Mouse (Mus musculus) induced T-regulatory cell, adult 2 months (primary cell): ENCODE results near the gene Tk1.
A peak's percentile ranks its signal among the peaks of the same experiment; 100 is the strongest.

Source experiments
- DNase-seq: peaks from one replicate; pipeline ENCODE4 v3.0.0-alpha.2; 2012; ENCODE audit warnings: low read depth

Tk1 gene

DNA sequence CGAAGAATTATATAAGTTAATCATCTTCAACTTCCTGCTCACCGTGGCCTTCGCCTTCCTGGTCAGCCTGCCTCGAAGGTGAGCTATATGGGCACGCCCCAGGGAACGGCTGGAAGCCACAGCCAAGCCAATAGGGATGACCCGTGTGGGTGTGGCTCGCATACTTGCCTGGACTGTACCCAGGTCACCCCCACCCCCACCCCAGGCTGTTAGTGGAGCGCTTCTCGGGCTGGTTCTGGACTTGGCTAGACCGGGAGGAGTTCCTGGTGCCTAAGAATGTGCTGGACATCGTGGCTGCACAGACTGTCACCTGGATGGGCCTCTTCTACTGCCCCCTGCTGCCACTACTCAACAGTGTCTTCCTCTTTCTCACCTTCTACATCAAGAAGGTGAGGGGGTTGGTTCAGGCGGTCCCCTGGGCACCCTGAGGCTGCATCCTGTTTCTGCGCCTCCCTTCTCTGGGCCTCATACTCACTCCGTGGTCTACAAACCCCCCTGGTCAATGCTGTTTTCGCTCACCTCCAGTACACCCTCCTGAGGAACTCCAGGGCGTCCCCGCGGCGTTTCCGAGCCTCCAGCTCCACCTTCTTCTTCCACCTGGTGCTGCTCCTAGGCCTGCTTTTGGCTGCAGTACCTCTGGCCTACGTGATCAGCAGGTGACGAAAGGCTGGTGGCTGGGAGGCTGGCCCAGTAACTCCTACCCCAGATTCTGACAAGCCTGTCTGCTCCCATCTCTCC, 35.0 kb downstream of the Tk1 start:
- no peak for DNase-seq

DNA sequence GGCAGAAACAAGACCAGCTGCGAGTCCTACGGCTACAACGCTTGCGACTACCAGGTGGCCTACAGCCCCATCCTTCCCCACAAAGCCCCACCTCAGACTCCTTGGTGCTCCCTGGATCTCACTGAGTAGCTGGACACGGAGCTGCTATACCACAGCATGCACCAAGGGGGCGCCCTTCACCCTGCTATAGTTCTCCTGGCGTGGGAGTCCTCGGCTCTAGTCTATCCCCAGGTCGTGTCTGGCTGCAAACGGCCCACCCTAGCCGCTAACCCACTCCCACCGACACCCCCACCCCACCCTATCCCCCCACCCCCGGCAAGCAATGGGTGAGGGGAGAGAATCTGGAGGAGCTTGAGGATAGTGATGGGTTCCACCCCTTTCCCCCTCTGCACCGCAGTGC, 35.6 kb downstream of the Tk1 start:
- DNase-seq: peak; percentile 79

DNA sequence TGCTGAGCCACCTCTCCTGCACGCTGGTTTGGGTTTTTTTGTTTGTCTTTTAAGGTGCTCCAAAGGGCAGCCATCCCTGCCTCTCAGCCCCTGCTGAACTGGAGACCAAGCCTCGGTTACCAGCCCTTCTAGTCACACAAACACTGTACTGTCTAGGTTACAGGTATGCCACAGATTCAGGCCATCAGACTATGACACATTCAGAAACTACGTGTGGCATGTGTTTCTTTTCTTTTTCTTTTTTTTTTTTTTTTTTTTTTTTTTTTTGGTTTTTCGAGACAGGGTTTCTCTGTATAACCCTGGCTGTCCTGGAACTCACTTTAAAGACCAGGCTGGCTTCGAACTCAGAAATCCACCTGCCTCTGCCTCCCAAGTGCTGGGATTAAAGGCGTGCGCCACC, 37.4 kb downstream of the Tk1 start:
- DNase-seq: peak; percentile 60

DNA sequence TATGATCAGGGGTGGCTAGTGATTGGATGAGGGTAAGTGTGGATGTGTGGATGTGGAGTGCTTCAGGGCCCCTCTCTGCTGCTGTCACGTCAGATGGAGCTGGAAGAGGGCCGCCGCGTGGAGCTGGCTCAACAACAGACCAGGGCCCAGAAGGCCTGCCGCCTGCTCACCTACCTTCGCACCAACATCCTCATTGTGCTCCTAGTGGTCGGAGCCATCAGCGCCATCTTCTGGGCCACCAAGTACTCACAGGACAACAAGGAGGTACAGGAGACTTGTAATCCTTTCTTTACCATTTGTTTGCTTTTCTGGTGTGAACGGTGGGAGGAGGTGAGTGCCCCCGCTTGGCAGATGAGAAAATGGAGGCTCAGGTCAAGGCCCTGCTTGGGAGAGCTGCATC, 39.6 kb downstream of the Tk1 start:
- DNase-seq: peak; percentile 83

DNA sequence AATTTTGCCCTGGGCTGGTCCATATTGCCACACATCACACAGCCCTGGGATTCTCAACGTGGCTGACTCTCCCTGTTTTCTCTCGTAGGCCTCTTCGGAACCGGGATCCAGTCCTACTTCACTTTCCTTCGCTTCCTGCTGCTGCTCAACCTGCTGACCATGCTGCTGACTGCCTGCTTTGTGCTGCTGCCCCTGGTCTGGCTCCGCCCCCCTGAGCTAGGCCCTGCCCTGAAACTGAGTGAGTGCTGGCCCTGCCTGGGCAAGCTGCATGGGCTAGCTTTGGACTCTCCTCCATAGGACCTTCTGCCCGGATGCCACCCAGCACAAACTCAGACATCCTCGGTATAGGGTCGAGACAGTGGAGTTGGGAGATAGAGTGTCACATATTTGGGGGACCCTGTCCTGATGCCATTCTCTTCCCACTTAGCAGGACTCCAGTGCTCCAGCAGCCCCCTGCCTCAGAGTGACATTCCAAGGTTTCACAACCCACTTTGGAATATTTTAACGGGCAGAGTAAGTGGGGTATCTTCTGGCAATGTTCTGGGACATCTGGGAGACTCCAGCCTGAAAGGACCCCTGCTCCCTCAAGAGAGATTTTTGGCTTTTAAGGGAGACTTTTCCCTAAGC, 42.1 kb downstream of the Tk1 start:
- DNase-seq: peak; percentile 58

DNA sequence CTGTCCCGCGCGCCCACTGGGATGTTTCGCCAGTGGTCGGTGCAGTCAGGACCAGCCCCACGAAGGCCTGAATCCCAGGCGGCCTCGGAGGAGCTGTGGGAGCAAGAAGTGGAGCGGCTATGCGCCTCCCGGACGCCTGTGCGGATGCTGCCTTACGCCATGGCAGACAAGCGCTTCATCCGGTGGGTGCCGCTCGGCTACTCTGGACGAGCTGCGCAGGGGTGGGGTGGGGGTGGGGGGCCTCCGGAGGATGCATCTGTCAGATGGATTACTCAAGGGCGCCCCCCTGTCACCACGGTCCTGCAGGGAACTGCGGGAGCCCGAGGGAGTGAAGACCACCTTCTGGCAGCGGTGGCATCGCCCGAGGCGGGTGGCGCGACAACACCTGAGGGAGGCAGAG, 42.8 kb downstream of the Tk1 start:
- peak; percentile 83 for DNase-seq

DNA sequence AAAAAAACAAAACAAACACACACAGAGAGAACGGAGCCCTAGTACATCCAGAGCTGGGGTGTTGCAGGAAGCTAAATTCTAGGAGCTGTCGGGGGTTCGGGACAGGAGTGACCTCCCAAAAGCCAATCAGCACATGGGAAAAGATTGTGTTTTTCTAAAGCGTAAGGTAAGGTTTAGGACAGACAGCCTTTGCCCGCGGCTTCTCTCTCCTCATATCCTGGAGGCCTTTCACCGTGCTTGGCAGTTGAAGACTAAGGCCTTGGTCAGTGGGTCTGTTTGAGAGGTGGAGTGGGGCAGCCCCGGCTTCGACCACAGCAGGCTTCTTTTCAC, 43.2 kb downstream of the Tk1 start:
- no peak for DNase-seq

DNA sequence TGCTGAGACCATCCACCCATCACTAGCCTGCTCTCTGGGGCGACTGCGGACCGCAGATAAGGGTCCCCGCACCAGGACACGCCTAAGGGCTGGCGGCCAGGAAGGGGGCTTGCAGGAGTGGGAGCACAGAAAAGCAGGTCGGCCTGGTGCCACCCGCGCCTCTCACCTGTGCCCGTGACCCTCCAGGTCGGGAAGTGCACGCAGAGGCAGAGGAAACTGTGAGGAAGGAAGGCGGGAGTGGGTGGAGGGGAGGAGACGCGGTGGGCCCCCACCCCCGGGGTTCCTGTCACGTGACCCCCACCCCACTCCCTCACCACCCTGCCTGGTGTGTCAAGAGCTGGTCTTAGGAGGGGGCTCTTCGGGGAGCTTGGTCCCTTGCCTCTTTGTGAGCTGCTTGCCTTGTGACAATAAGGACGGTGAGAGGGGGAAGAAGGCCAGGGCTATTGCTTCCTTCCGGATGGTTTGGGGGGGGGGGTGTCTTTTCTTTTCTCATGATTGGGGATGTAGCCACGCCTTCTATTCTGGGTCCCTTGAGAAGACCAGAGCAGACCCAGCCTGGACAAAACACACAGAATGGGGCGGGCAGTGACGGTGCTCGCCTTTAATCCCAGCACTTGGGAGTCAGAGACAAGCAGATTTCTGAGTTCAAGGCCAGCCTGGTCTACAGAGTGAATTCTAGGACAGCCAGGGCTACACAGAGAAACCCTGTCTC, 43.7 kb downstream of the Tk1 start, which contains the start of the genes Tmc8 and Tmc6:
Tmc8 (plus strand) TSS at position 84 of the 712 bp plus-strand sequence.
Tmc6 (minus strand) TSS at position 206 of the 712 bp plus-strand sequence.
- peak; percentile 93 for DNase-seq

DNA sequence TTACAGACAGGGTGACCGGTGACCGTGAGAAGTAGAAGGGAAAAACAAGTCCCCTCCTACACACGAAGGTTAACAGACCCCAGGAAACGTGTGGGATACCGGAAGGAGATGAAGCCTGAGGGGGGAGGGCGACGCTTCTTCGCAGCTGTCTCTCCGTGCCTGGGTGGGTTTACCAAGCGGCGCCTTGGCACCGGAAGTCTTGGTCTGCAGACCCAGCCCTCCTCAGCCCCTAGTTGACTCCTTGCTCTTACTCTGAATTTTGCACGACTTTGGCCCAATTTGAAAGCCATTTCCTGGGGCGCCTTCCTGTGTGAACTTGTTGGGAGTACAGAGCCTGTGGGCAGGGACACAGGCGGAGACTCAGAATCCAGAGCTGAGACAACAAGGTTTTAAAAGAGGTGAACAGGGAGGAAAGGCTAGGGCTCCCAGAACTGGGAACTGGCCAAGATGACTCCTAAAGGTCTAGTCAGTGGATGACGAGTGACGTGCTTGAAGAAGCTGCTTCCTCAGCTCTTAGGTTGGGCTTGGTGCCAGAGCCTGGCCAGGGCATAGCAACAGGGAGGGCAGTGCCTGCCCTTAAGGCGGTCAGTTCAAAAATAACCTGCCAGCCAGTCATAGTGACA, 44.6 kb downstream of the Tk1 start:
- DNase-seq: no peak

DNA sequence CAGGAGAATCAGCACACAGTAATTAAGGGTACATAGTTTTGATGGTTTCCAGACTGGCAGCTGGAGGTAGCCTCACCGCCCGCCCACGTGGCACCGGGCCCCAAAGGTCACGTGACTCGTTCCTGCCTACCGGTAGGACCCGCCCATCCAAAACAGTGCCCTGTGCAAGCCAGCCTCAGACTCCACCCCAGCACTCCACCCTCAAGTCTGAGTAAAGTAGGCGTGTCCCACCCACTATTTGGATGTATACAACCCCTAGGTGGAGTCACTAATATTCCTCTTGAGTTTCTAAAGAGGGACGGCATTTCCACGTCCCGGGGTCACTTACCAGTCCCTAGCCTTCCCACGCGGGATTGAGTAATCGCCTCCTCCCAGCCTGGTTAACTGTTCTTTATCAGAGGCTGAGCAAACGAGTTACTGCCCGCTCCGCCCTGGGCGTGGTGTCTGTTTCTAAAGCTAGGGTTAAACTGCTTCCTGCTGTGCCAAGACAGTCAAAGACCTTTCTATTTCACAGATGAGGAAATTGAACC, 45.2 kb downstream of the Tk1 start:
- peak; percentile 98 for DNase-seq

DNA sequence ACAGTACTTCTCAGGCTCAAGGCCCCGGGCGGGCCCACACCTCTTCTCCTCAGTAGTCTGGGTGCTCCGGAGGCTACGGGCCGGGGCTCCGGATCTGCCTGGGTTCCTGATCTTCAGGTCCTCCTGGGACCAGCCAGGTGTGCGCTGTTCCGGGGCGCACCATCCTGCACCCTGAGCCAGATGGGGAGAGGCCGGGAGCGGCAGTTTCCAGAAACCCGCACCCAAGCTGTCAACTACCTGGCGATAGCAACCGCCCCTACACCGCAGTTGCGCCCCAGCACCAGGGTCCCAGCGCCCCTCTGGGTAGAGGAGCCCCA, 45.7 kb downstream of the Tk1 start:
- no peak for DNase-seq

DNA sequence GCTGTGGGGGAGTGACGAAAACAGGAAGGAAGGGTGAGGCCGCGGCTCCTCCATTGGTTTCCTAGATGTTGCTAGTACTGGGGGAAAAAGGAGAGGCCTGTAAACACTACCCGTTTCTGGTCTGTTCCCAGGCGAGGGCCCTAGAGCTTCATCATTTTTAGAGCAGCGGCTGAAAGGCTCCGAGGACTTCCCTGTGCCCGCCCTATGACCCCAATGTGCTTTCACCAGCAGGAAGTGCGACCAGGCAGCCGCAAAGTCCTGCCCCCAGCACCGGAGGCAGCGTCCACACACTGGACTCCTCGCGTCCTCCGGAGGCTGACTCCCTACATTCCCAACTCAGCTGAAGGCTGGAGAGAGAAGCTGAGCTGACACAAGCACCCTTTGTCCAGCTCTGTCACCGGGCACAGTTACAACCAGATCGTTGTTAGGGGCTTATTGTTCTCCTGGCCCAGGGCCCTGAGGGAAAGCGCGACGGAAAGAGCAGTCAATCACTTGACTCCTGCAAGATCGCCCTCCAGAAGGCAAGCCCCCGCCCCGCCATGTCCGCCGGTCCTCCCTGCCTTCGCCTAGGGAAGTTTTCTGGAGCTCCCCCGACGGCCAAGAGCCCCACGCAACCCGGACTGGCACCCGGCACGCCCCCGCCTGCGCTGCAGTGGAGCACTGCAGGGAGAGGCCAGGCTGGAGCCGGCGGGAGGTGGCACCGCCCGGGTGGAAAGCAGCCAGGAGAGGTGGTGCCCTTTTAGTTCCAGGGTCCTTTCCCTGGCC, 46.3 kb downstream of the Tk1 start:
- peak; percentile 72 for DNase-seq

DNA sequence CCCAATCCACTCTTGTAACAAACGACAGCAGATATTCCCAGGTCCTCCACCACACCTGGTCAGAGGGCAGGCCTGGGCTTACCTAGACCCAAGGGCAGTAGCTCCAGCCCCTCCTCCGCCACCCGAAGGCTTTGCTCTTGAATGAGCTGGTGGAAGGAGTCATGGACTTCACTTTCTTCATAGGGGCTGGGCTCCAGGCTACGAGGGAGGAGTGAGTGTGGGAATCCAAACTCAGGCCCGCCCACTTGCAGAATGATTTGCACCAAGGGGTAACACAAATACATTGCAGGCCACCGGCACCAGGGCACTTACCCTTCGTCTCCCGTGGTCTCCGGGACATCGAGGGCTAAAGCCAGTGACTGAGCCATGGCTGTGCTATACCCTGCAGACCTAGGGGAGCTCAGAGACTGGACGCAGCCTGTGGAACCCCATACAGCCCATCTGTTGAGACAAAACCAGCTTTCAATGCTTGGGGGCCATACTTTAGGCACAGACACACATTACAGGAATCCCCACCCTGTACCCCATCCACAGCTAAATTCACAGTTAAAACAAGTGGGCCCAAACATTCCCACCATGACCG, 47.0 kb downstream of the Tk1 start:
- DNase-seq: peak; percentile 60

DNA sequence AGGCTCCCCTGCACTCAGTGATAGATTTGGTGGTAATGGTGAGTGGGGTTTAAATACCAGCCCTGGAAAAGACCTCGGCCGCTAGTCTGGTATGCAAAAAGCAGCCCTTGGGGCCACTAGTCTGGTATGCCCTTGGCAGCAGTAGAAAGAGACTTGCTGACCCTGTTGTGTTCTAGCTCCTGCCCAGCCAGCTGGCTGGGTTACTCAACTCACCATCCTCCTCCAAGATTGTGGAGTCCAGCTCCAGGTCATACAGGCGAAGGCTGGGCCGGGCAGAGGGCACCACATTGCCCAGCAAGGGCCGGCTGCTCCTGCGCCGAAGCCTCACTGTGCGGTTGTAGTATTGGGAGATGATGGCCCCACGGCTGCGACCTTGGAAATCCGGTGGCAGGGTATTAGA, 47.9 kb downstream of the Tk1 start:
- no peak for DNase-seq

DNA sequence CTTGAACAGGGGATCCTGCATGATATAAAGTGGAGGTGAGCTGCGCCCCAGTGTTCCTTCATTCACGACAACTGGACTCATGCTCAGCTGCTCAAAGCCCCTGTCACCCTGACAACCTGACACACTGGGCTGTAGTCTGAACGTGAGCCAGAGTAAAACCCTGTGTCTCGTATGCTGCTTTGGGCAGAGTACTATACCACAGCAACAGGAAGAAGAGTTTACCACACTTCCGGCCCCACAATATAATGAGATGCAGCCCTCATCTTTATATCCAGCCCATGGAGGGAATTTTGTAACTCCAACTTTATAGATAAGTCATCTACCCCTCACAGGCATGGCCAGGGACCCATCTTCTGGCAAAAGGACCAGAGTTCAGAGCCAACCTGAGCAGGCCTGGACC, 48.8 kb downstream of the Tk1 start:
- DNase-seq: peak; percentile 85

DNA sequence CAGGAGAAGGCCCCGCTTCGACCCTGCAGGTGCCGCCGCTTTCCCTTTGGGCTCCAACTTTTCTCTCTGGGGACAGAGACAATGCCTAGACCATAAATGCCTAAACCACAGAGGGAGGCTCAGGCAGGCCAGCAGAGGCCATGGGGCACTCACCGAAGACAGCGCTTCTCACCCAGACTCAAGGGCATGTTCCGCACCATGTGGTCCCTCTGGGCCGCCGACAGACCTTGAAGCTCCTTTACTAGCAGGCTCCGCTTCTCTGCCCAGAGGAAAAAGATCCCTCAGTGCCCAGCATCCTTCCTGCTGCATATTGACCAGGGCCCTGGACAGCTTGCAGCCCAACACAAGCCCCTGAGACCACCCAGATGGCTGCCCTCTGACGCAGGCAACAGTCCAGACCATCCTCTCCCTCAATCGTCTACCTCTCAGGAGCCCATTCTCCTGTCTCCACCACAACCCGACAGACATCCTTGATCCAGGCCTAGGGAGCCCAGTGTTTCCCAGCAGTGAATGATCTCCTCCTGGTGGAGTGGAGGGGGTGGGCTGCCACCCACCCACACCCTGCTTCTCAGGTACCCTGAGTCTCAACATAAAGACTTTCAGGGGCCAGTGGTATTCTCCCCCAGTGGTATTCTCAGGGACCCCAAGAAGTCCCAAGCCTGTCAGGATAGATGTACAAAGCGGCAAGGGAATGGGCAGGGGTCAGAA, 49.7 kb downstream of the Tk1 start:
- DNase-seq: no peak

DNA sequence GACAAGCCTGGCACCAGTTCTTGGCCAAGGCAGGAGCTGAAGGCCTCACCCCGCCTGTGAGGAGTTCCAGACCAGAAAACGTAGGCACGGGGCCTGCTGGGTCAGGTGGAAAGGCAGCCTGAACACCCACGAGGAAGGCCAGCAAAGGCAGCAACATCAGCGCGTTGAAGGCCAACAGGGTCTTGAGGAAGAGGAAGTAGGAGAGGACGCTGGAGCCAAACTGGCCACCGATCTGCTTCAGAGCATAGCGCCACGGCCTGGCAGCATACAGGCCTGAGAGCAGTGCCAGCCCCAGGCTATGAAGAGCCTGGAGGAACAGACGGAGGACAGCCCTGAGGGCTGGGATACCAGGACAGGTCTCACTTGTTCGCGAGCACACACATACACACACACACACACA, 50.4 kb downstream of the Tk1 start:
- DNase-seq: no peak

DNA sequence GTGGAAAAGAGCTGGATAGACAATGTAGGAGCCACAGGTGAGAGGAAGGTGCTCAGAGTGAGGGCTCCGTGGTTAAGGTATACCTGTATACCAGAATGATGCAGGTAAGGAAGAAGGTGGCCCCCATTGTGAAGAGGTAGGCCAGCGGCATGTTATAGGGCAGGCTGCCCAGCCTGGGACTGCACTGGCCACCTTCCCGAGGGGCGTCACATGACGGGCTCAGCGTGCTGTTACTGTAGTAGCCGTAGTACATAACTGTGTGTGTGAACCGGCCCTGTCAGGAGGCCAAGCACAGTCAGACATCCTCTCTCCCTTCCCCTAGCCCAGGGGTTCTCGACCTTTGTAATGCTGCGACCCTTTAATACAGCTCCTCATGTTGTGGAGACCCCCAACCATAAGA, 51.0 kb downstream of the Tk1 start:
- DNase-seq: no peak

DNA sequence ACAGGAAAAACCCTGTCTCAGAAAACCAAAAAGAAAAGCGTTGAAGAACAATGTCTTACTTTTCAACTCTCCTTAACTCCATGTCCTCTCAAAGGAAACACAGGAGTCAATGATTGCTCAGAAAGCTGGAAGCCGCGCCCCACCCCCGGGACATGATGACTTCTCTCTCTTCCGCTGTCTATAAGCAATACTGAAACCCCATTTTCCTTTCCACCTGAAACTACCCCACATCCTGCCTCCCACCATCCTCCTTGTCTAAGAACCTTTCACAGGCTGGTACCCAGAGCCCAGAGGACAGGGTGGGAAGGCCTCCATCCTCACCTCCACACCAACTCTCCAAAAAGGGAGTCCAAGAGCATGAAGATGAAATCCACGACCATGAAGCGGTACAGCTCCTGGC, 53.5 kb downstream of the Tk1 start:
- DNase-seq: peak; percentile 80

DNA sequence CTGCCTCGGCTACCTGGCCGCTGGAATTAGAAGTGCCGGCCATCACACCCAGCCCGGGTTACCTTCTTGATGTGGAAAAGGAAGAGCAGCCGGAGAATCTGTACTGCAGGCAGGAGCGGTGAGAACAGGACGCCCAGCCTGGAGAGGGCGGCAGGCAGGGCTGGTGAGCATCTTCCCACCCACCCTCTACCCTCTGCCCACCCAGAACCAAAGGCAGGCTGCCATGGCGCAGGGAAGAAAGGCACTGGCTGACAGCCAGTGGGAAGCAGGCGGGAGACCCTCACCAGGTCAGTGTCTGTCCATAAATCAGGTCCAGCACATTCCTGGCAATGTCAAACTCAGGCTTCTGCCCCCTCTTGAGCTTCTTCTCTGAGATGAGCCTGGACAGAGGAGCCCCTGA, 55.5 kb downstream of the Tk1 start:
- no peak for DNase-seq

DNA sequence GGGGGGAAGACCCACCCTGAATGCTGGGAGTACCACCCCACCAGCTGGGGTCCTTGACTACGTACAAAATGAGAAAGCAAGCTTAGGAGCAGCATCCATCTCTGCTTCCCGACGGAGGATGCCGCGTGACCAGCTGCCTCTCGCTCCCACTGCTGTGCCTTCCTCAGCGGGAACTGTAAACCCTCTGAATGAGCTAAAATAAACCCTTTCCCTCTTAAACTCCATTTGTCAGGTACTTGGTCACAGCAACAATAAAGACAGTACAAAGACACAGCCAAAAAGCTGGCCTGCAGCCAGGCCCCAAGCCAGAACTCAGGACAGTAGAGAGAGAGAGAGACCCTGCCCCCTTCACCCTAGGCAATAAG, 56.2 kb downstream of the Tk1 start:
- no peak for DNase-seq
